Mouse (Mus musculus): ENCODE data around the gene Rasgrf1. TPM values are rescaled to one million over a fixed set of nuclear protein-coding genes. Genes with fewer than 3 reads are reported as not detected.
"Not testable (repeated sequence)": the region's sequence is repeated elsewhere in the genome, so short reads cannot be mapped to it uniquely, and the experiment has no call there.

Rasgrf1 gene
- total RNA-seq, 2 experiments from 2014 or later, result not detected

DNA sequence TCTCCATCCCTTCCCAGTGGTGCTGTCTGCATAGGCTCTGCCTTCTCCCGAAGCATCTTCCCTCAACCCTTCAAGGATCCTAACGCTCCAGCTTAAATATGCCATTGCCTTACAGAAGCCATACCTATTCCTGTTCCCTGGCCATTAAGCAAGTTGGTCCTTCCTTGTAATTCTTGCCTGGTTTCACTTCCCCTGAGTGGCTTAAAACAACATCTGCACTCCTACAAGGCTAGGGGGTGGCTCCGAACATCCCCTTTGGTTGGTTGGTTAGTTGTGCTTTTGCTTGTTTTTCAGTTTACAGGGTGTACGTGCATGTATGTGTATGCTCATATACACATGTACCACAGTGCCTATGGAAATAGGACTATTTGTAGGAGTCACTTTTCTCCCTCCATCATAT is 111.7 kb downstream of the Rasgrf1 start:
- ATAC-seq (replicated peaks; ENCODE audit: low FRiP score, poor library complexity, severe bottlenecking), result no peak

DNA sequence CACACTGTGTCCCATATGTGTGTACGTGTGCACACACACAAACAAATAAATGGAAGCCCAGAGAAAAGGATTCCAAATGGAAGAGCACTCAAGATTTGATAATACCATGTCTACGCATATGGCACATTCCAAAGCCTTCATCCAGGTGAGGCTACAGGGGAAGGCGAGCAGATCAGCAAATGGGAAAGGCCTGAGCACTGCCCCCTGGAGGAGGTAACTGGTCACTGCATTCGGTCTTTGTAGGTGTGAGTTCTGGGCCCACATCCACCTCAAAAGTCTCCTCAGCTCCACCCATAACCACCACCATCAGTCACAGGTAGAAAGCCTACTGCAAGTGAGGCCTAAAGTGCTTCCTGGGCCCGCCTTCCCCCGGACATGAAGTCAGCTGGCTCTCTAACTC is 118.0 kb downstream of the Rasgrf1 start:
- ATAC-seq (replicated peaks; ENCODE audit: low FRiP score, poor library complexity, severe bottlenecking), result no peak

DNA sequence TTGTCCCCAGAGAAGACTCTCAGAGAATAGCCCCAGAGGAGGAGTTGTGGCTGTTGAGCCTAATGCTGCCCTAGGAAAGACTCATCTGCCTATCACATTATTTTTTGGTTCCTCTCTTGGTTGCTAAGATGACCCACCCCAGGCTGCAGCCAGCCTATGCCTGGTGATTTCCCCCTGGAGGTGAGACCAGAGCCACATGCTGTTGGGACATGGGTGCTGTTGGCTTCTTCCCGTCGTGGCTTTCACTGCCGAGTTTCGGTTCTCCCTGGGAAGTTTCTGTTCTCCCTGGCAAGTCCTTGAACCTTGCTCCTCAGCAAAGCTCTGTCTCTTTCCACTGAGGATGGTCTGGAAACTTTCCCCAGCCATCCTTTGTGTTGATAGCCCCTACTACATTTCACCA is 124.2 kb downstream of the Rasgrf1 start:
- no peak for ATAC-seq (replicated peaks; ENCODE audit: low FRiP score, poor library complexity, severe bottlenecking)

DNA sequence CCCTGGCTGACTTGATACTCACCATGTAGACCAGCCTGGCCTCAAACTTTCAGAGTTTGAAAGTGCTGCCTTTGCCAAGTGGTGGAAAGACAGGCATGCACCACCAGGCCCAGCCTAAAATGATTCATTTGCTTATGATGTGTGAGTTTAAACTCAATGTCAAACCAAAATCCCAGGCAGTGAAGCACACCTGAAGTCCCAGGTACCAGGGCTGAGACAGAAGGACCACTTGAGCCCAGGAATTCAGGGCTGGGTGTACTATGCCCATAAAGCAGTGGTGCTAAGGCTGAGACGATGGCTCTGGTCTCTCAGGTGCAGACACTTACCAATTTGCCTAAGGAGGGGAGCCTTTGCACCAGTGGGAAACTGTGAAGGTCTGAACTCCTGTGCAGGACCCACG is 125.5 kb downstream of the Rasgrf1 start:
- ATAC-seq (replicated peaks; ENCODE audit: low FRiP score, poor library complexity, severe bottlenecking), result no peak

DNA sequence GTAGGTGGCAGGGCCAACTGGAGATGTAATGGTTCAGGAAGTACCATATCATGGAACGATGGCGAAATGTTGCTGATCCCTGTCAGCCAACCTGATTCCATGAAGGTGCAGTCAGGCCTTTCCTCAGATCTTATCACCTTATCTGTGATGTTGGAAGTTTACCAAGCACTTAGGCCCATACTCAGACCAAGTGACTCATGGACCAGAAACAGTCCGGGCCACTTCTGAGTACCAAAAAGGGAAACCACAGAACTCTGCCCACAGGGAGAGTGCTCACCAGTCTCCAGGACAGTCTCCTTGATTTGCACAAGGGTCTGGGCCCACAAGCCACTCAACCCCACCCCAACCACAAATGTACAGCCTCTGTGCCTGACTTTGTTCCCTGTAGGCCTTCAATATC is 126.1 kb downstream of the Rasgrf1 start:
- ATAC-seq (replicated peaks; ENCODE audit: low FRiP score, poor library complexity, severe bottlenecking), result no peak

DNA sequence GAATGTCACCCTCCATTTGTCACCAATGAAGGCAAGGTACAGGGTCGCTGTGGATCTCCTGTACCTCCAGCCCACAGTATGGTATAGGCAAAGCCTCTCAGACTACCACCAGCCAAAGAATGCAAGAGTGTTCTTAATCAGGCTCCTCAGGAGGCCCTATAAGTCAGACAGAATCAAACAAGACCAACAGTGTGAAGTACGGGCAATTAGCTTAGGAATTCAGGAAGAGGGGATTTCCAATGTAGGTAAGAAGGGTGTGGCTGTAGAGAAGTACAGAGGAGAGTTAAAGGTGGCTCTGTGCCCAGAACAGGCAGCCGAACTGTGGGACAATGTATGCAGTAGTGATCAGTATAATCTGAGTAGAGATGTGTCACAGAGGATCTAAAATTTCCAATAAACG is 126.6 kb downstream of the Rasgrf1 start:
- no peak for ATAC-seq (replicated peaks; ENCODE audit: low FRiP score, poor library complexity, severe bottlenecking)

DNA sequence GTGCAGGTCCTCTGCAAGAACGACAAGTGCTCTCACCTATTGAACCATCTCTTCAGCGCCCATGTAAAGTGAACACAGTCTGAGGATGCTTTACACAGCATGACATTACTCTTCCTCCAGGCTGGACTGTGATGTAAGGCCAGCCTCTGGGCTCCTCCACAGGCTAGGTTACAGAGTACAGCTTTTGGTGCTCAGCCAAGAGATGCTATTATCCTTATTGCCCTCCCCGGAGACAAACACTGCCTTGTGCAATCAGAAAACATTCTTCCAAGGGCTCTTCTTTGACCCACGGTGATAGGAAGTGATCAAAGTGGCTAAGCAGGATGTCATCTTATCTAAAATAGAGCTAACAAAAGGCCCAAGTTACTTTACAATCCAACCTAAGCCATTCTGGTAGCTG is 128.8 kb downstream of the Rasgrf1 start:
- no peak for ATAC-seq (replicated peaks; ENCODE audit: low FRiP score, poor library complexity, severe bottlenecking)

DNA sequence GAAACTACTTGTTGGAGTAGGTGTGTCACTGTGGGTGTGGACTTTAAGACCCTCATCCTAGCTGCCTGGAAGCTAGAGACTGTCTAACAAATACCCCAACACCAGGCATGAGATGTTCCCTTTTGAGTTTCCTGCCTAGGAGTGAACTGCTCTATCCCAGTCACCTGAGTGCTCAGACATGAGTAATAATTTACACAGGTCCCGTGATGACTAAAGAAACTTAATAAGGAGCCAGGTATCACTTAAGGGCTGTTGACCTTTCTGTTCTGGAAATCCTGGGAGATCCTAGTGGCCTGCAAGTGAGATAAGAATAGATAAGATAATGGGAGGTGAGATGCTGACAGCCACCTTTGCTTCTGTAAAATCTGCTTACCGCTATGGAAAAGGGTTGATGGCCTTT is 131.2 kb downstream of the Rasgrf1 start:
- no peak for ATAC-seq (replicated peaks; ENCODE audit: low FRiP score, poor library complexity, severe bottlenecking)

DNA sequence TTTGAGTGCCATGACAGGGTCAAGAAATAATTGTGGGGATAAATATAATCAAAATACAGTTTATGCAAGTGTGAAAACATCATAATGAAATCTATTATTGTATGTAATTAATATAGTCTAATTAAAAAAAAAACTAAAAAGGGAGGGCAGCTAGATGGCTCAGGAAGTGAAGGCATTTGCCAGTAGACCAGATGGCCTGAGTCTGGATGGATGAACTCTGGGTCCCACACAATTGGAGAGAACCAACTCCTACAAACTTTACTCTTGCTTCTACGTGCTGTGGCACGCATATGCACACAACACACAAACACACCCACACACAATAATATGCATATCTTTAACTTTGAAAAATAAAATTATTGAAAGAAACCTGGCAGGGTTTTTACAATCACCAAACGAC is 131.8 kb downstream of the Rasgrf1 start:
- ATAC-seq (replicated peaks; ENCODE audit: low FRiP score, poor library complexity, severe bottlenecking), result no peak

DNA sequence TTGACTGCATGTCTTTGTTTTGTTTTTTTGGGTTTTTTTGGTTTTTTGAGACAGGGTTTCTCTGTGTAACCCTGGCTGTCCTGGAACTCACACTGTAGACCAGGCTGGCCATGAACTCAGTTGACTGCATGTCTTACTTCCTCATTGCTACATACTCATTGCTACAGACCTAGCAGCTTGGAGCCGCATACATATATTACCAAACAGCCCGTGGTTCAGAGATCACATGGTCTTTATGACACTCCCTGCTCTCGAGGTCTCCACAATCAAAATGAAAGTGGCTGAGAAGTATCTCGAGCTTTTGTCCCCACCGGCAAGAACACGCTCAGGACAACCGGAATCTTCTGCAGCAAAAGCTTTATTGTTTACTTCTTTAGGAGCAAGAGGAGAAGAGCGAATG is 133.2 kb downstream of the Rasgrf1 start:
- ATAC-seq (replicated peaks; ENCODE audit: low FRiP score, poor library complexity, severe bottlenecking), result not testable (repeated sequence)

DNA sequence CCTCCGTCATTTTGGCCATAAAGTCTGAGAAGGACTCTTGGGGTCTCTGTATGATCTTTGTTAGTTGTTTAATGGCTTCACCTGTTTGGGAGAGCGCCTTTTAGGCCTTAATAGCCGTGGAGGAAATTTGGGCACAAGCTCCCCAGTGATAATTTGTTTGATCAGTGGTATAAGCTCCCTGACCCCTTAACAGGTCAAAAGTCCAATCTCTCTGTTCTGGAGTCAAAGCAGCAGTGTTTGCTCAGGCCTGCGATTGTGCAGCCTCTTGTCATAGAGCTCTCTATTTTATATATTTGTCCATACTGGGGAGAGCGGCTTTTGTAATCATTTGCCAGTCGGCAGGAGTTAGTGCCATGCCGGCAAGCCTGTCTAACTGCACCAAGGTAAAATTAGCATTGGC is 135.5 kb downstream of the Rasgrf1 start:
- ATAC-seq (replicated peaks; ENCODE audit: low FRiP score, poor library complexity, severe bottlenecking), result no peak

DNA sequence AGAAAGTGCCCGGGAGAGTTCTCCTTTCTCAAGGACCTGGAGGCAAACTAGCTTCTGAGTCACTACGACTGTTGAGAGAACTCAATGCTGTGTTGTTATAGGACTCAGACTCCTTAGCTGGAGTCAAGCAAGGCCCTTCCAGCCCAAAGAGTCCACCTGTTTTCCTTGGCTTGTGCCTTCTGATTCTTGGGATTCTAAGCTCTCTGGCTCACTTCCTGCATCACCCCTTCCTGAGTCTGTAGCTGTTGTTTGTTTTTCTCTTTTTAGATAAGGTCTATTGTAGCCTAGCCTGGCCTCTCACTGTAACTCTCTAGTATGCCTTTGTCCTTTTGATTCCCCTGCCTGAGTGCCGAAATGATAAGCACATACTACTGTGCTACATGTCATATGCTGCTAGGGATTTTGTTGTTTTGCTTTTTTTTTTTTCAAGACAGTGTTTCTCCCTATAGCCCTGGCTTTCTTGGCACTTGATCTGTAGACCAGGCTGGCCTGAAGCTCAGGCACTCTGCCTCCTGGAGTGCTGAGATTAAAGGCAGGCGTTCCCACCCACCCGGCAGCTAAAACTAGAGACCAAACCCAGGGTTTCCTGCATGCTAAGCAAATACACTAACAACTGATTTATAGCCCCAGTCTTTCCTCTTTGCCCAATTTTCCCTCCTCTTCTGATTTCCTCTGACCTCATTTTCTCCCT is 138.4 kb downstream of the Rasgrf1 start:
- no peak for ATAC-seq (replicated peaks; ENCODE audit: low FRiP score, poor library complexity, severe bottlenecking)

DNA sequence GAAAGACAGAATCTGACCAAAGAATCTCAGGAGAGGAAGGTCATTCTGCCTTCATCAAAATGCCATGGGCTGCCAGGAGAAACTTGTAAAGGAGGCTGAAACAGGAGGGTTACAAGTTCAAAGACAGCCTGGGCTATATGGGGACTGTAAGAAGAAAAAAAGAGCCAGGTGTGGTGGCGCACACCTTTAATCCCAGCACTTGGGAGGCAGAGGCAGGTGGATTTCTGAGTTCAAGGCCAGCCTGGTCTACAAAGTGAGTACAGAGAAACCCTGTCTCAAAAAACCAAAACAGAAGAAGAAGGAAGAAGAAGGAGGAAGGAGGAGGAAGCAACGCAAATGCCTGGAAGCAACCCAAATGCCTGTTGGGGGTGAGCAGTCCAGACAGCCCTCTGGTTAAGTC is 144.1 kb downstream of the Rasgrf1 start, which contains the start of gene Ctsh:
Gene Ctsh, plus strand, starts transcription at position 301 of the 400 bp plus-strand sequence.
- no peak for ATAC-seq (replicated peaks; ENCODE audit: low FRiP score, poor library complexity, severe bottlenecking)

DNA sequence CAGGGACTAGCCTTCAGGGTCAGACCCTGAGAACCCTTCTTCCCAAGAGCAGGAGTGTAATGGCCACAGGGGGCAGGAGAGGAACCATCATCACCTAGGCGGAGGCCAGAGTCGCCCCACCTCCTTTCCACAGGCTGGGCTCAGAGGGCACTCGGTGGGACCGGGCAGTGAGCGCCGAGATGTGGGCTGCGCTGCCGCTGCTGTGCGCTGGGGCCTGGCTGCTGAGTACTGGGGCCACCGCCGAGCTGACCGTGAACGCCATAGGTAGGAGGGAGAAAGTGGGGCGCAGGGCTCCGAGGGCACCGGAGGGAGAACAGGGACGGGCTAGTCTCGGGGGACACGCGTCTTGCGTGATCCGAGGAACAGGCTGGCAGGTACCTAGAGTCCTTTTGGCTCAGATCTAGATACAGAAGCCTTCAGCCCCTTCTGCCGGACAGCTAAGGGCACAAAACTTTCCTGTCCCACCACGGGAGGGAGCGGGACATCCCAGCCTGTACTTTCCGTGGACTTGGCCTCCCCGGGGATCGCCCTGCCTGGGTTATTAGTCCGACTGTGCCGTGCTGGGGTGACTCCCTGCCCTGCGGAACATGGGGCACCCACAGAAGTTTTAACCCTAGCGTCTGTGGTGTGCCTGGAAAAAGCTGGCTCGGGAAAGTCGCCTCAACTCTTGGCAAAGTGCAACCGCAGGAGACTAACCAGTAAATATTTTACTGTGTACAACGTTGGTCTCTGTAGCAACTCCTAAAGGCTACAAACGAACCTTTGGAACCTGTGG is 144.8 kb downstream of the Rasgrf1 start:
- no peak for ATAC-seq (replicated peaks; ENCODE audit: low FRiP score, poor library complexity, severe bottlenecking)

DNA sequence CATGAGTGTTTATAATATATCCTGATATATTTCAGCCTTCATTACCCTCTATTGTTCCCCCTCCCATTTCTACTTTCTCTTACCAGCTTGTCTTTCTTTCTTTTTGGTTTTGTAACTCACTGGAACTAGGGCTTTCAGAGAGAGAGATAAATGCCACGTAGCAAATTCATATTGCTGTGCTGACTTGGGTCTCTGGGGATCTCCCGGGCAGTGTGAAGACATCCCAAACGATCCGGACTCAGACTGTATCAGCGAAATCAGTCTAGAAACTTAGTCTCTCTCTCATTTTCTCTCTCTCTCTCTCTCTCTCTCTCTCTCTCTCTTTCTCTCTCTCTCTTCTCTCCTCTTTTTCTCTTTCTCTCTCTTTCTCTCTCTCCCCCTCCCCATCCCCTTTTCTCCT is 145.7 kb downstream of the Rasgrf1 start:
- no peak for ATAC-seq (replicated peaks; ENCODE audit: low FRiP score, poor library complexity, severe bottlenecking)

DNA sequence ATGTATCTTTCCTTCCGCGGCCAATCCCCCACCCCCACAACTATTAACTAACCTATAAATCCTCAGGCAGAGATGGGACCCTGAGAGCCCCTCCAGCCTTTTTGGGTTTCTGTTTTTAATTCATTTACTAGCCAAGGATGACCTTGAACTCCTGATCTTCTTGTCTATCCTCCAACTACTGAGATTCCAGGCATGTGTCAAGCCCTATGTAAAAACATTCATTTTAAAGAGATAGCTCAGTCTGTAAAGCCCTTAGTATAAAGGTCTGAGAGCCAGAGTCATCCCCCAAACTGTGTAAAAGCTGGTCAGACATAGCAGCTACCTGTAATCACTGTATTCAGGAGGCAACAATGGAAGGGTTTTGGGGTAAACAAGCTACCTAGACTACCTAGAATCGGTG is 146.2 kb downstream of the Rasgrf1 start:
- no peak for ATAC-seq (replicated peaks; ENCODE audit: low FRiP score, poor library complexity, severe bottlenecking)

DNA sequence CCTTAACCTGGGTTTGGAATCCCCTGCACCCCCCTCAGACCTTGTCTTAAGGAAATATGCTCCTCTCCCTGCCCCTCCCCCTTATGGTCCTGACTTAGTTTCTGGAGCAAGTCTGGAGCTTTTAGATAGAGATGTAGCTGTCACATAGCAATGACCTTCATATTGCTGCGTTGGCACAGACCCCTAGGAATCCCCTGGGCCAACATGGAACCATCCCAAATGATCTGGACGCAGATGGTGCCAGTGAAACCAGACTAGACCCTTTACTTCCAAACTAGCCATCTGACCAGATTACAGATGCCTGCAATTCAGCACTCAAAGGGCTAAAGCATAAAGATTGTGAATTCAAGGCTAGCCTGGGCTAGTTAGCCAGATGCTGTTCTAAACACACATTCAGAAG is 147.0 kb downstream of the Rasgrf1 start:
- no peak for ATAC-seq (replicated peaks; ENCODE audit: low FRiP score, poor library complexity, severe bottlenecking)

DNA sequence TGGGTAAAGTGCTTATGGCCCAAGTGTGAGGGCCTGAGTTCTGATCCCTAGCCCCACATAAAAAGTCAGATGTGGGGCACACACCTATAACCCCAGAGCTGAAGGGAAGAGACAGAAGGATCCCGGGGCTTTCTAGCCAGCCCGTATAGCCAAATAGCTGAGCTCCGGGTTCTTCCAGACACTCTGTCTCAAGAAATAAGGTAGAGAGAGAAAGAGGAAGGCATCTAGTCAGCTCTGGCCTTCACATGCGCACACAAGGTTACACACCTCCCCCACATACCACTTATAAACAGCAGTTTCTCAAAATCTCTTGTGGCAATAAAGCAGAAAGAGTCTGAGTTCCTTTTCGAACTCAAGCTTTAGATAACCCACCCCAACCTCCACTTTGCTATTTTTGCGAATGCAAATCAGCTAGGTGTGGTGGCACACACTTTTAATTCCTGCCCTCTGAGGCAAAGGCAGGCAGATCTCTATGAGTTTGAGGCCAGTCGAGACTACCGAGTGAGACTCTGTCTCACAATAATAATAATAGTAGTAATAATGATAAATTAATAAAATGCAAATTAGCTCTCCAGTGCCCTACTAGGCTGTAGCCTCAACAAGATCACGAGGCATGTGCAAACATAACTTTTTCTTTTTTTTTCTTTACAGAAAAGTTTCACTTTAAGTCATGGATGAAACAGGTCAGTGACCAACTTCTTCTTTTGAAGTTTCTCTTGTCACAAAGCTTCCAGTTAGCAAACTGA is 150.3 kb downstream of the Rasgrf1 start:
- ATAC-seq (replicated peaks; ENCODE audit: low FRiP score, poor library complexity, severe bottlenecking), result no peak

DNA sequence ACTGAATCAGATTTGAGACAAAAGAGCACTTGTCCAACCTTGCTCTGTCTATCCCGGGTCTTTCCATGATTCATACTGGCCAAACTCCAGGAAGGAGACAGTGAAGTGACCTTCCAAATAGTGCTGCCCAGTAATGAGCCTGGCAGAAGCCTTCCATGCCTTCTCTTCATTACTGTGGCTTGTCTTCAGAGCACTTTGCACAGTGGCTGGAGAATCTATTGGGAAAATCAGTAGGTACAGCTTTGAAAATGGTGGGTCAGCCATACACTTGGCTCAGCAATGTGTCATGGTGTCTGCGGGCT is 150.8 kb downstream of the Rasgrf1 start:
- ATAC-seq (replicated peaks; ENCODE audit: low FRiP score, poor library complexity, severe bottlenecking), result no peak

DNA sequence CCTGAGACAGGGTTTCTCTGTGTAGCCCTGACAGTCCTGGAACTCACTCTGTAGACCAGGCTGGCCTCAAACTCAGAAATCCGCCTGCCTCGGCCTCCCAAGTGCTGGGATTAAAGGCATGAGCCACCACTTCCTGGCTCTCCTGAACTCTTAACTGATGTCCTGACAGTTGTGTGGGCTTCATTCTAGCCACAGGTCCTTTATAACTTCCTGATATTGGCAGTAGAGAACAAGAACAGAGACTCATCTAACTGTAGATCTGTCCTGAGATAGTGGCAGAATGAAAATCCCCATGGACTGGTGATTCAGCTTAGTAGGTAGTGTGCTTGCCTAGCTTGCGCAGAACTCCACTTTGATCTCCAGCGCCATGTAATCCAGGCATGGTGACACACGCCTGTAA is 151.2 kb downstream of the Rasgrf1 start:
- not testable (repeated sequence) for ATAC-seq (replicated peaks; ENCODE audit: low FRiP score, poor library complexity, severe bottlenecking)

DNA sequence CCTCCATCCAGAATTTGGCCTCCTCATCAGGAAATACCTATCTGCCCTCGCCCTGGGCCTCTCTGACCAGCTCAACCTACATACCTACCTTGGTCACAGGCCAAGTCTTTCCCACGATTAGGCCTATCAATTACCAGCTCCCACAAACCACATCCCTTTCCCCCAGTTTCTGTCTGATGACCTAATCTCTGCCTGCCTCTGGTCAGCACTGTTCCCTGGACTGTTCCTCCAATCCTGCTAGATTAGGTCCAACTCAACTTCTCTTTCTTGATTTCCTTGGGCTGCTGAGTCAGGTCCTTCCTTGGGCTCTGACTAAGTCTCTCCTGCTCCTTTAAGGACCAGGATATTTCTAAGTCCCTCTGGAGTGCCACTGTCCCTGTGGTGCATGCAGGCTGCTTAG is 157.6 kb downstream of the Rasgrf1 start:
- no peak for ATAC-seq (replicated peaks; ENCODE audit: low FRiP score, poor library complexity, severe bottlenecking)
